Mouse (Mus musculus): ENCODE data around the gene Olfr168. TPM values are rescaled to one million over a fixed set of nuclear protein-coding genes. Genes with fewer than 3 reads are reported as not detected.
"Not testable (repeated sequence)": the region's sequence is repeated elsewhere in the genome, so short reads cannot be mapped to it uniquely, and the experiment has no call there.

The Olfr168 gene
- total RNA-seq (2022), result not detected

DNA sequence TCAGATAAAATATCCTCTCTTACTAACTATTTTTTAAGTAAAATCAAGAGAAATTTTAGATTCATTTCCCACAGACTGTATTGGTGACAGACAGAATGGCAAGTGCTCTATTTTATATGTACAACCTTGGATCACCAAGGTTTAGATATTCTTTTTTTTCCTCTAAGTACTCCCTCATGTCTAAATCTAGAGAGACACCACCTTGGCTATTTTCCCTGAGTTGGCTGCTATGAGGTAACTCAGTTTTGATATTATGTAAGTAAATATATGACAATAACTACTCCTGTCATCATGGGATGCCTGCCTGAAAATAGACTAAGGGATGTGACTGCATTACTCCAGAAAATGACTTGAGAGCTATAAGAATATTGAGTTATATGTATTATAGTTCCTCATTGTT, at the start of gene Olfr168:
Olfr168 (minus strand) TSS at position 101 of the 400 bp plus-strand sequence.
- no peak for DNase-seq

DNA sequence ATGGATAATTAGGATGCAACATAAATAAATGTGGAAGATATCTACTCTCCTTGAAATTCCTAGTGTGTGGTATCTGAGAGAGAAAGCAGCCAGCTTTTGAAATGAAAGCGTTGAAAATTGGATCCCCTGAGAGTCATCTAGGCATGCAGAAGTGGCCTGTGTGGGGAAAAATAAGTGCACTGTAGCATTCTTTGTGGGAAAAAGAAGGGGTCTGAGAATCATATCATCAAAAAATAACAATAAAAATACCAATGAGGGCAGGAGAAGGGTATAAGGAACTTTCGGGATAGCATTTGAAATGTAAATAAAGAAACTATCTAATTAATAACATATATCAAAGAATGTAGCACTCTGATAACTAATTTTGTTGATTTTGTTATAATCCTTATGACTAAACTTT, 36.4 kb upstream of the Olfr168 start, which contains the start of gene Olfr169:
Olfr169 (minus strand) TSS at position 101 of the 400 bp plus-strand sequence.
- DNase-seq, result not testable (repeated sequence)

DNA sequence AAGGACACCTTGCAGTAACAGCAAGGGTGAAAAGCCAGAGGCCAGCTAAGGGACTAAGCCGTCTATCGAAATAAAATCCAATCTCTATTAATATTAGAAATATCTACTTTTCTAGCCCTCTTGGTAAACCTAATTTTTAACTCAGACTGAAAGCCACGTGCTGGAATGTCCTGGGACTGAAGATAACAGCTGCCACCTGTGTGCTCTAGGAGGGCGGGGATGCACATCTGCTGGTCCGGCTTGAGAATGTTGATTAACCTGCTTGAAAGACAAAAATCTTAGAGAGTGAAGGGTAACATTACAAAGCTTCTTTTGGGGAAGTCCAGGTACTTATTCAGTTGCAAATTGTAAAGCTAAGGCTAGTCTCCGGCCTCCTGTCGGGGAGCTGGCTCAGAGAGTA, 18.1 kb upstream of the Olfr168 start:
- DNase-seq, result not testable (repeated sequence)

DNA sequence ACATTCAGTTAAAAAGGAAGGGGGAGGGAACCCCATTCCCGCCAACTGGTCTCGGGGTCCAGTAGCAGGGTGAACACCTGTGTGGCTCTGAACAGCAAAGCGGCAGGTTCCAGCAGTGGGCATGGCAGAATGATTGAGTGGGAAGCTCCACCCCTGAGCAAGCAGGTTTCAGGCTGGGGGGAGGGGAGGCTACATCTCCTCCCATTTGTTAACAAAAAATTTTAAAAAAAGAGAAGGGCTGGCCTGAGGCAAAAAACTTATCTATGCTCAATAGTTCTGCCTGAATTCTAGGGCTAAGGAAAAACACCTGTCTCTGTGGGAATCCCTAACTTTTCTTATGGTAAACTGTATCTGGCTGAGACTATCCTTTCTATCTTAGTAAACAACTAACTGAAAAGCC, 16.9 kb upstream of the Olfr168 start:
- DNase-seq, result not testable (repeated sequence)

DNA sequence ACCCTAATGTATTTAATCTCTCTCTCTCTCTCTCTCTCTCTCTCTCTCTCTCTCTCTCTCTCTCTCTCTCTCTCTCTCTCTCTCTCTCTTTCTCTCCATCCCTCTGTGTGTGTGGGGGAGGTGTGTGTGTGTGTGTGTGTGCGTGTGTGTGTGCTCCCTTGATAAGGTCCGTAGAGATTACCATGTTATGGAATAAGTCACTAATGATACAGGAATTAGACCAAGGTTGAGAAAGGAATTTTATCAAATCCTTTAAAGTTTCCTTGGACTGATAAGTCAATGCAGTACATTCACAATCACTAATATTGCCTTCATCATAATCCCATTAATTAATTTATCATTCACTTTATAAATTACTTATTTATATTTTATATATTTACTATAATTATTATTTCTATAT, 13.2 kb downstream of the Olfr168 start, which contains the start of gene Olfr167:
Olfr167 (minus strand) TSS at position 101 of the 400 bp plus-strand sequence.
- DNase-seq, result no peak

DNA sequence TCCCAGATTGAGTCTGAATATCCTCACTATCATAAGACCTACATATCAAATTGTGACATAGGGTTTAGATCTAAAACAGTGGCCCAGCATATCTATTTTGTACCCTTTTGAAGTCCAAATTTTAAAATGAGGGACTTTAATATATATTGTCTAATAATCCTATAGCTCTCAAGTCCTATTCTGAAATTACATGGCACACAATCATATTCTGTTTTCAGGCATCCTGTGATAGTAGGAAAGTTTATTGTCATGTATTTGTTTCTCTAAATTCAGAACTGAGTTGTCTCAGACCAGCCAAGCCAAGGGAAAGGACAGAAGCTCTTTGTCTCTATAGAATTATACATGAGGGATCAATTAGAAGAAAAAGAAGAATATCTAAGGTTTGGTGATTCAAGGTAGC, 52.0 kb downstream of the Olfr168 start, which contains the start of gene Olfr166:
Olfr166 (plus strand) TSS at position 301 of the 400 bp plus-strand sequence.
- DNase-seq, result no peak

Other genes with a start within 250 kb of the Olfr168 start
- not detected for gene Olfr164, start 221.5 kb downstream of the Olfr168 start, total RNA-seq (2022)
- not detected for gene Olfr165, start 112.4 kb downstream of the Olfr168 start, total RNA-seq (2022)
- not detected for gene Olfr166, start 51.9 kb downstream of the Olfr168 start, total RNA-seq (2022)
- not detected for gene Olfr167, start 13.3 kb downstream of the Olfr168 start, total RNA-seq (2022)
- gene Olfr169, start 36.3 kb upstream of the Olfr168 start, total RNA-seq (2022), result not detected
- gene Olfr170, start 76.3 kb upstream of the Olfr168 start, total RNA-seq (2022), result not detected
- gene Olfr171, start 94.4 kb upstream of the Olfr168 start, total RNA-seq (2022), result not detected
- under 1 TPM in 2 of 4 experiments, not detected in 2; 0.12 to 0.13 TPM for gene Lamp3, start 170.8 kb upstream of the Olfr168 start, total RNA-seq (2022)
- 1 to 10 TPM in 1 of 4 experiments, under 1 TPM in 3; 0.31 to 1.1 (median 0.54) TPM for gene B3gnt5, start 224.7 kb upstream of the Olfr168 start, total RNA-seq (2022)

Measured in adrenal gland, adult 8-10 months (tissue).